Mouse (Mus musculus): ENCODE measurements around the gene Ugt1a10. TPM values are rescaled to one million over a fixed set of nuclear protein-coding genes. Genes with fewer than 3 reads are reported as not detected.
"Not testable (repeated sequence)": the region's sequence is repeated elsewhere in the genome, so short reads cannot be mapped to it uniquely, and the experiment has no call there.

Ugt1a10 gene
- polyA plus RNA-seq, 2 experiments = not detected

DNA sequence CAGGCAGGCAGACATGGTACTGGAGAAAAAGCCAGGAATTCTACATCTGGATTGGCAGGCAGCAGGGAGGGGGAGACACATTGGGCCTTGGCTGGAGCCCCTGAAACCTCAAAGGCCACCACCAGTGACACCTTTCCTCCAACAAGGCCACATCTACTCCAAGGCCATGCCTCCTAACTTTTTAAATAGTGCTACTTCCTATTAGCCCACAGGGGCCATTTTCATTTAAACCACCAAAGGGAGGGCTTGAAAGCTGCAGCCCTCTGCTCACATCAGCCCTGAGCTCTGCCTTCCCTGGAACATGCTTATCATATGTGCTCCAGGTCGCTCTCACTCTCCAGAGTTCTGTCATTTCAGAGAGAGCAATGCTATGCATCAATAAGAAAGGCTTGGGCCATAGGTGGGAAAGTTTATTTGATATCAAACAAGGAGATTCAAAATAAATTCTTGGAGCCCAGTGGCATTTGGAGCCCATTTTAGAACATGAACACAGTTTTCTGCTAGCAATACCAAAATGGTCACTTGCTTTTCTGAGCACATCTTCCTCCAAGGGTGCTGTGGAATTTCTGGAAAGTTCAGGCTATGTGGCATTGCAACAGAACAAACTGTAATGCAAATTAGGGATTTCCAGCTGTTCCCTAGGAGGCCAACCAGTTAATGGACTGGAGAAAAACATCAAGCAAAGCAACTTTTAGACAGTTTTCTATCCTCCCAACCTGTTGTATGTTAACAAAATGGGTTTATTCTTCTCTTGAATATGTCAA lies 49.7 kb downstream of the Ugt1a10 start:
- no peak overlapping the region for H3K27ac ChIP-seq
- peaks cover 0 to 15% of the 10 kb centered on the region in 2 experiments; a peak in 2 of 4 replicates for H3K4me1 ChIP-seq (replicated peaks; ENCODE audit: control insufficient read depth in 2 of 2, insufficient read depth in 2 of 2, low read length in 1 of 2)
- no peaks in the 10 kb centered on the region for H3K36me3 ChIP-seq (replicated peaks; ENCODE audit: control insufficient read depth, insufficient read depth, low read depth)
- H3K4me3 ChIP-seq (ENCODE audit: insufficient read depth in 1 of 2, low read depth in 2 of 2, low read length in 2 of 2) = no peak overlapping the region
- TF ChIP-seq CTCF (IDR thresholded peaks at IDR 0.05; ENCODE audit: low read depth) (no peak), EP300 (IDR thresholded peaks at IDR 0.05; ENCODE audit: low read depth) (no peak)
- 51% methylated on average over 1 of the region's 1 CpGs for WGBS (ENCODE audit: insufficient replicate concordance)
- ATAC-seq (ENCODE audit: insufficient read depth) (no peak), DNase-seq (ENCODE audit: low read depth in 3 of 3, low spot score in 3 of 3) (no peak)
- H3K9ac ChIP-seq (replicated peaks) = no peak overlapping the region
- H3K4me2 ChIP-seq (ENCODE audit: low read depth) = no peak overlapping the region
- H3K9me3 ChIP-seq (ENCODE audit: control insufficient read depth, low read length) = no peaks in the 10 kb centered on the region
- H3K27me3 ChIP-seq (ENCODE audit: control insufficient read depth, insufficient read depth, low read length) = no peaks in the 10 kb centered on the region

DNA sequence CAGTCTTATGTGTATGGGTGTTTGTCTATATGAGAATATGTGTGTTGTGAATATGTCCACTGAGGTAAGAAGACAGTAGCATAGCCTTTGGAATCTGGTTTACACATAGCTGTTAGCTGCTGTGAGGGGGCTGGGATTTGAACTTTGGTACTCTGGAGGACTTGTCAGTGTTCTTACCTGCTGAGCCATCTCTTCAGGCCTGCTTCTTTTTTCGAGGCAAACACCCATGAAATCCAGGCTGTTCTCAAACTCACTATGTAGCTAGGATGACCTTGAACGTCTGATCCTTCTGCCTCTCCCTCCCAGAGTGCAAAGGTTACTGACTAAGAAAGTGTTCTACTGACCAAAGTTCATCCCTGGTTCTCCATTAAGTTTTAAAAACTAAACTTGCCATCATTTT lies 50.5 kb downstream of the Ugt1a10 start:
- ATAC-seq (ENCODE audit: insufficient read depth) (no peak), DNase-seq (ENCODE audit: low read depth in 3 of 3, low spot score in 3 of 3) (peak in 1 of 3 experiments; percentile 10)
- H3K9me3 ChIP-seq (ENCODE audit: control insufficient read depth, low read length) = no peaks in the 10 kb centered on the region
- no peak overlapping the region for H3K4me3 ChIP-seq (ENCODE audit: insufficient read depth in 1 of 2, low read depth in 2 of 2, low read length in 2 of 2)
- no peaks in the 10 kb centered on the region for H3K27me3 ChIP-seq (ENCODE audit: control insufficient read depth, insufficient read depth, low read length)
- WGBS (ENCODE audit: insufficient replicate concordance) = 42% methylated on average over 2 of the region's 2 CpGs
- no peak overlapping the region for H3K9ac ChIP-seq (replicated peaks)
- peaks cover 0 to 15% of the 10 kb centered on the region in 2 experiments; a peak in 2 of 4 replicates for H3K4me1 ChIP-seq (replicated peaks; ENCODE audit: control insufficient read depth in 2 of 2, insufficient read depth in 2 of 2, low read length in 1 of 2)
- TF ChIP-seq CTCF (IDR thresholded peaks at IDR 0.05; ENCODE audit: low read depth) (no peak), EP300 (IDR thresholded peaks at IDR 0.05; ENCODE audit: low read depth) (no peak)
- no peak overlapping the region for H3K4me2 ChIP-seq (ENCODE audit: low read depth)
- H3K27ac ChIP-seq = no peak overlapping the region
- no peaks in the 10 kb centered on the region for H3K36me3 ChIP-seq (replicated peaks; ENCODE audit: control insufficient read depth, insufficient read depth, low read depth)

DNA sequence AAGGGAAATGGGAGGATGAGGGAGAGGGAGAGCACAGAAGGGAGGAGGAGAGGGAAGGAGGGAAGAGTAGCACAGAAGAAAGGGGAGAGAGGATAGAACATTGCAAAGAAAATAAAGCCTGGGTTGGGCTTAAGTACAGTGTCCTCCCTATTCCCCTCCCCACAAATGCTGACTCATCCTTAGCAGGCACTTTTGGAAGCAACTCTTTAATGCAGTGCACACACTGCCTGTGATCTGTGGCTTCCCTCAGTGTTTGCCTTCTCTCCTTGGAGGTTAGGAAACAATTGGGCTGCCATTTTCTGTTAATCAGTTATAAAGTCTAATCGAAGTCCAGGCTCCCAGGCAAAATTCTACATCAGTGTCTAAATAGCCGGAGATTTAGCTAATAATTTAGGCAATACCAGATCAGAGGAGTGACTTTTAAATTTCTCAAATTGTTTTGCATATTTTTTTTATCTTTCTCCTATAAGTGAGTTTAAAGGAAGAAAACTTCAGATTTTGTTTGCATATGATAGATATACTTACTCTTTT lies 53.9 kb downstream of the Ugt1a10 start:
- not testable (repeated sequence) for H3K4me3 ChIP-seq (ENCODE audit: insufficient read depth in 1 of 2, low read depth in 2 of 2, low read length in 2 of 2); H3K9ac ChIP-seq (replicated peaks); DNase-seq (ENCODE audit: low read depth in 3 of 3, low spot score in 3 of 3); H3K27me3 ChIP-seq (ENCODE audit: control insufficient read depth, insufficient read depth, low read length); H3K36me3 ChIP-seq (replicated peaks; ENCODE audit: control insufficient read depth, insufficient read depth, low read depth); H3K4me2 ChIP-seq (ENCODE audit: low read depth); H3K27ac ChIP-seq; H3K9me3 ChIP-seq (ENCODE audit: control insufficient read depth, low read length)
- WGBS (ENCODE audit: insufficient replicate concordance) = 50% methylated on average over 2 of the region's 2 CpGs
- H3K4me1 ChIP-seq (replicated peaks; ENCODE audit: control insufficient read depth in 2 of 2, insufficient read depth in 2 of 2, low read length in 1 of 2) = peaks cover 0 to 11% of the 10 kb centered on the region in 2 experiments; a peak in 2 of 4 replicates
- peak; percentile 99 for ATAC-seq (ENCODE audit: insufficient read depth)
- 0 out of 2 replicates have a peak, but pooled peaks have one; percentile 10 for TF ChIP-seq EP300 (IDR thresholded peaks at IDR 0.05; ENCODE audit: low read depth)

DNA sequence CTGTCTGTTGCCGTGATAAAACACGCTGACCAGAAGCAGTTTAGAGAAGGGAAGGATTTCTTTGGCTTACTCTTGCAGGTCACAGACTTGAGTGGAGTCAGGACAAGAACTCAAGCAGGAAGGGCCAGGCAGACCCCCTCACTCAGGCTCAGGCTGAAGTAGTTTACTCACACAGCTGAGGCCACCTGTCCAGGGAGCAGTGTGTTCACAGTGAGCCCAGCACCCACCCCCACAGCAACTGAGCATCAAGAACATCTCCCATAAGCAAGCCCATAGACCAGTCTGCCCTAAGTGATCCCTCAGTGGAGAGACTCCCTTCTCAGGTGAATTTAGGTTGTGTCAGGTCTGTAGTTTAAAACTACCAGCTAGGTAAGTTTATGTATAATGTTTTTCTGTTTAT lies 54.4 kb downstream of the Ugt1a10 start:
- DNase-seq (ENCODE audit: low read depth in 3 of 3, low spot score in 3 of 3); H3K9ac ChIP-seq (replicated peaks); H3K4me2 ChIP-seq (ENCODE audit: low read depth); H3K9me3 ChIP-seq (ENCODE audit: control insufficient read depth, low read length); H3K4me3 ChIP-seq (ENCODE audit: insufficient read depth in 1 of 2, low read depth in 2 of 2, low read length in 2 of 2); H3K36me3 ChIP-seq (replicated peaks; ENCODE audit: control insufficient read depth, insufficient read depth, low read depth); H3K27me3 ChIP-seq (ENCODE audit: control insufficient read depth, insufficient read depth, low read length): not testable (repeated sequence)
- 45% methylated on average over 2 of the region's 2 CpGs for WGBS (ENCODE audit: insufficient replicate concordance)
- ATAC-seq (ENCODE audit: insufficient read depth) = peak; percentile 49; the same call in 1 of the 2 replicates
- 0 out of 2 replicates have a peak overlapping the region, but pooled peaks have one; percentile 31 for H3K27ac ChIP-seq
- H3K4me1 ChIP-seq (replicated peaks; ENCODE audit: control insufficient read depth in 2 of 2, insufficient read depth in 2 of 2, low read length in 1 of 2) = peaks cover 0 to 10% of the 10 kb centered on the region in 2 experiments; a peak in 2 of 4 replicates

DNA sequence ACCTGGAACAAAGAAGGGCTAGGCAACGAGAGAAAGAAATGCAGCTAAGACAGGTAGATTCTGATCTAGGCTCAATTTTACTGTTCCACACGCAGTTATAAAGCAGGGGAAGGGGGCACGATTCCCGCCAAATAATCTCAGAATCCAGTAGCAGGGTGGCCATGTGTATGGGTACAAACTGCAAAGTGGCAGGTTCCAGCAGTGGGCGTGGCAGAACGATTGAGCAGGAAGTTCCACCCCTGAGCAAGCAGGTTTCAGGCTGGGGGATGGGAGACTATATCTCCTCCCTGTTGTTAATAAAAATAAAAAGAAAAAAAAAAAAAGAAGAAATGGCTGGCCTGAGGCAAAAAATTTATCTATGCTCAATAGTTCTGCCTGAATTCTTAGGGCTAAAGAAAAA lies 57.6 kb downstream of the Ugt1a10 start:
- H3K27me3 ChIP-seq (ENCODE audit: control insufficient read depth, insufficient read depth, low read length); H3K4me3 ChIP-seq (ENCODE audit: insufficient read depth in 1 of 2, low read depth in 2 of 2, low read length in 2 of 2); H3K4me1 ChIP-seq (replicated peaks; ENCODE audit: control insufficient read depth in 2 of 2, insufficient read depth in 2 of 2, low read length in 1 of 2); ATAC-seq (ENCODE audit: insufficient read depth); H3K4me2 ChIP-seq (ENCODE audit: low read depth); H3K27ac ChIP-seq; DNase-seq (ENCODE audit: low read depth in 3 of 3, low spot score in 3 of 3); H3K9ac ChIP-seq (replicated peaks); H3K36me3 ChIP-seq (replicated peaks; ENCODE audit: control insufficient read depth, insufficient read depth, low read depth); H3K9me3 ChIP-seq (ENCODE audit: control insufficient read depth, low read length): not testable (repeated sequence)
- 60% methylated on average over 6 of the region's 6 CpGs for WGBS (ENCODE audit: insufficient replicate concordance)
